Mouse (Mus musculus) midbrain, embryonic 10.5 days (tissue): Measurements from ENCODE around the gene Galnt6. TPM values are rescaled to one million over a fixed set of nuclear protein-coding genes. Genes with fewer than 3 reads are reported as not detected.
"Not testable (repeated sequence)": the region's sequence is repeated elsewhere in the genome, so short reads cannot be mapped to it uniquely, and the experiment has no call there.

Source experiments
- DNase-seq: peaks from one replicate; pipeline ENCODE4 v3.0.0-alpha.2; 2017; ENCODE audit warnings: low spot score
- H3K27ac ChIP-seq: fragments of 300-500 bp; sonication (generic); replicated peaks from 2 replicates; pipeline ENCODE4 v1.5.1; 2016; ENCODE audit warnings: mild to moderate bottlenecking
- H3K27me3 ChIP-seq: fragments of 300-500 bp; sonication (generic); 2 replicates; pipeline ENCODE4 v1.6.1; 2016; ENCODE audit warnings: low read depth, mild to moderate bottlenecking; ENCODE audit not compliant: poor library complexity, severe bottlenecking
- H3K36me3 ChIP-seq: fragments of 300-500 bp; sonication (generic); 2 replicates; pipeline ENCODE4 v1.6.1; 2016; ENCODE audit warnings: mild to moderate bottlenecking, moderate library complexity
- H3K4me1 ChIP-seq: fragments of 300-500 bp; sonication (generic); 2 replicates; pipeline ENCODE4 v1.6.1; 2016
- H3K4me3 ChIP-seq: fragments of 300-500 bp; sonication (generic); 2 replicates; pipeline ENCODE4 v1.5.1; 2016; ENCODE audit warnings: mild to moderate bottlenecking, moderate library complexity
- H3K9me3 ChIP-seq: fragments of 300-500 bp; sonication (generic); replicated peaks from 2 replicates; pipeline ENCODE4 v1.6.1; 2016; ENCODE audit warnings: mild to moderate bottlenecking
- WGBS: fragments of 180-500 bp; shearing (Covaris S2); methylation state at CpG from one replicate; pipeline ENCODE4 v1.1.7; 2016; 5-methylcytosine and 5-hydroxymethylcytosine counted together
- polyA plus RNA-seq: library from polyadenylated mRNA; unstranded; fragments of >200 nt; fragmentation: Nextera tagmentation; extraction: Ambion mirVana; gene quantifications from 2 replicates; pipeline ENCODE4 v1.2.1, GENCODE M21; 2016

The Galnt6 gene
- 0.07 and 0.09 TPM in 2 replicates for polyA plus RNA-seq

DNA sequence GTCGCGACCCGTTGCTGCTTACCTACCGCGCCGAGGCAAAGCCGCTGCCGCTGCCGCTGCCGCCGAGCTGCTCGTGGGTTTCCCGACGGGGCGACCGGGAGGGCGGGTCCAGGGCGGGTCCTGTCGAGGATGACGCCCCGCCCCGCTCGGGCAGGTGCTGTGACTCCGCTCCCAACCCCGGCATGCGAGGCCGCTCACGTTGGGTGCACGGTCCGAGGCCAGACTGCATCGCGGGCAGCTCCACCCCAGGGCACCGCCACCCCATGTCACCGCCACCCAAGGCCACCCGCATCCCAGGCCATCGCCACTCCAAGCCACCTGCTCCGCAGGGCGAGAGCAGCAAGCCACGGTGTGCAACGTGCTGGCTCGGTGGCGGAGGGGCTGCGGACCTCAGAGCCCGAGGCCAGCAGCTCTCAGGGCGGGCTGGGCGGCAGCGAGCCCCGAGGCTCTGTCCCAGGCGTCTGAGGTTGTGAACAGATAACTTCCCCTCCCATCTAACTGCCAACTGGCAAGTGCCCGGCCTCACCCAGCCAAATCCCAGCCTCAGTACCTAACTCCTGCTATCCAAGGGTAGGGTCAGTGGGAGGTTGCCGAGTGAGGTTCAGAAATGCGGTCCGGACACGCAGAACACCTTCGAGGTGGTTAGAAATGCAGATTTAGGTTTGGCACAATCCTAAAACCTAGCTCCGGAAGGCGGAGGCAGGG is at the start of gene Galnt6:
Galnt6 (minus strand) TSS at position 96 of the 705 bp plus-strand sequence.
- no peaks in the 10 kb centered on the region for H3K36me3 ChIP-seq
- H3K27me3 ChIP-seq, result peaks cover 67% of the 10 kb centered on the region
- no peaks in the 10 kb centered on the region for H3K9me3 ChIP-seq
- DNase-seq, result peak; percentile 37
- H3K4me3 ChIP-seq, result peak within 1 kb of the TSS; percentile 58
- WGBS, result 4% methylated on average over 50 of the region's 57 CpGs
- H3K27ac ChIP-seq, result peak within 1 kb of the TSS; percentile 10; the same call in 1 of the 2 replicates
- H3K4me1 ChIP-seq, result peaks cover 14% of the 10 kb centered on the region

GRCm38 (mm10) chr15:100777020-100778016 is 48.1 kb upstream of the Galnt6 start:
- 77% methylated on average over 32 of the region's 32 CpGs for WGBS
- Histone ChIP-seq H3K4me3 (no peak overlapping the region), H3K27ac (no peak overlapping the region), H3K4me1 (peaks cover 25% of the 10 kb centered on the region), H3K9me3 (no peaks in the 10 kb centered on the region), H3K36me3 (0 out of 2 replicates have a peak, but pooled peaks cover 2% of the 10 kb centered on the region), H3K27me3 (no peaks in the 10 kb centered on the region)
- no peak for DNase-seq

- Histone ChIP-seq H3K4me1 (peaks cover 25% of the 10 kb centered on the region), H3K4me3 (no peak overlapping the region), H3K9me3 (no peaks in the 10 kb centered on the region), H3K36me3 (0 out of 2 replicates have a peak, but pooled peaks cover 3% of the 10 kb centered on the region), H3K27me3 (no peaks in the 10 kb centered on the region), H3K27ac (no peak overlapping the region)
- WGBS, result 94% methylated on average over 3 of the region's 3 CpGs
- no peak for DNase-seq
Observed at GRCm38 (mm10) chr15:100776424-100776823, 47.2 kb upstream of the Galnt6 start.

DNA sequence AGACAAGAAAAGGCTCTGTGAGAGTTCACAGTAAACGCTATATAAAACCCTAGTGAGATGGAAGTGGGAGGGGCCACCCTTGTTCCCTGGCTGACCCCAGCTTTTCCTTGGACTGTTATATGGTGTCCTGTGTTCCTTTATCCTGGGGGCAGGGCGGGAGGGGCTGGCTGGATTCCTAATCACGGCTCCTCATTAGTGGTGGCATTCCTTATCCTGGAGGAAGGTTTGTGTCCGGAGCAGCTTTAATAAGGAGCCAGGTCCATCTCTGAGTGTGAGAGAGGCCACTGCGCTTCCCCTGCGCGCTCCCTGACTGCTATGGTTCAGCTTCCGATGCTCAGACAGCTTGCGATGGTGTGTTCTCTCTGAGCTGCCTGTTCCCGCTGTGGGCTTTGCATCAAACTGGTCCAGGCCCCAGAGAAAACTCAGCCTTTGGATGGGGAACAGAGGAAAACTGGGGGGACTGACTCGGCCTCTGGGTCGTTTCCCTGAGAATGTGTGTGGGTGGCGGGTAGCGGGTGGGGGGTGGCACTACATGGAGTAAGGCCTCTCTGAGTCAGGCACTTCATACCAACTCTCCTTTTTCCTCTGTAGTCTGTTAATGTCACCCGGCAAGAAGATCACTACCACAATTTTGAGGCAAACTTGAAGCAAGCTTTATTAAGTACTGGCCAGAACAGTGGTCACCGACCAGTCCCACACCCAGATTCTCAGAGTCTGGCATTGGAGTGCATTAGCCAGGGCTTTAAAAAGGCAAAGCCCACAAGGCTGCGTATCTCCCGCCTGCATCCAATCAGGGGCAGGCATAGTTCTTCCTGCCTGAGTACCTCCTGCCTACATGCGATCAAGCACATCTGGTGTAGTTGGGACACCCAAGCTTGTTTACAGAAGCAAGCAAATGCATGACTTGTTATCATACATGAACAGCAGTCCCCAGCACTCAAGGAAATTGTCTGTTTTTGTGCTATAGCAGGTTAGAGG is 46.3 kb upstream of the Galnt6 start:
- no peak for DNase-seq
- WGBS, result 57% methylated on average over 19 of the region's 19 CpGs
- H3K4me3 ChIP-seq, result no peak overlapping the region
- no peak overlapping the region for H3K27ac ChIP-seq
- peaks cover 22% of the 10 kb centered on the region for H3K4me1 ChIP-seq
- peaks cover 6% of the 10 kb centered on the region; the same call in 1 of the 2 replicates for H3K36me3 ChIP-seq
- H3K9me3 ChIP-seq, result no peaks in the 10 kb centered on the region; the same call in 1 of the 2 replicates
- H3K27me3 ChIP-seq, result no peaks in the 10 kb centered on the region

DNA sequence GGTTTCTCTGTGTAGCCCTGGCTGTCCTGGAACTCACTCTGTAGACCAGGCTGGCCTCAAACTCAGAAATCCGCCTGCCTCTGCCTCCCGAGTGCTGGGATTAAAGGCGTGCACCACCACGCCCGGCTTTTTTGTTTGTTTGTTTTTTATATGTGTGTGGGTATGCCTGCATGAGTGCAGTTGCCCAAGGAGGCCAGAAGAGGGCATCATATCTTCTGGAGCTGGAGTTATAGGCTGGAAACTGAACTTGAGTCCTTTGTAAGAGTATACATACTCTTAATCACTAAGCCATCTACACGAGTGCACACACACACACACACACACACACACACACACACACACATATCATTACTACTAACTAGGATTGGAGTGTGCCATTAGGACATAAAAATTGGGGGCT is 44.7 kb upstream of the Galnt6 start:
- H3K4me3 ChIP-seq, H3K27ac ChIP-seq, H3K9me3 ChIP-seq, H3K27me3 ChIP-seq, DNase-seq: not testable (repeated sequence)
- H3K36me3 ChIP-seq, result peaks cover 12% of the 10 kb centered on the region; the same call in 1 of the 2 replicates
- WGBS, result 97% methylated on average over 6 of the region's 6 CpGs
- peaks cover 13% of the 10 kb centered on the region for H3K4me1 ChIP-seq

- Histone ChIP-seq H3K4me1 (peaks cover 13% of the 10 kb centered on the region), H3K4me3 (no peak overlapping the region), H3K9me3 (no peaks in the 10 kb centered on the region; the same call in 1 of the 2 replicates), H3K36me3 (peaks cover 19% of the 10 kb centered on the region), H3K27ac (no peak overlapping the region), H3K27me3 (no peaks in the 10 kb centered on the region)
- WGBS, result 91% methylated on average over 4 of the region's 4 CpGs
- DNase-seq, result no peak
Observed at GRCm38 (mm10) chr15:100772685-100773084, 43.5 kb upstream of the Galnt6 start.

DNA sequence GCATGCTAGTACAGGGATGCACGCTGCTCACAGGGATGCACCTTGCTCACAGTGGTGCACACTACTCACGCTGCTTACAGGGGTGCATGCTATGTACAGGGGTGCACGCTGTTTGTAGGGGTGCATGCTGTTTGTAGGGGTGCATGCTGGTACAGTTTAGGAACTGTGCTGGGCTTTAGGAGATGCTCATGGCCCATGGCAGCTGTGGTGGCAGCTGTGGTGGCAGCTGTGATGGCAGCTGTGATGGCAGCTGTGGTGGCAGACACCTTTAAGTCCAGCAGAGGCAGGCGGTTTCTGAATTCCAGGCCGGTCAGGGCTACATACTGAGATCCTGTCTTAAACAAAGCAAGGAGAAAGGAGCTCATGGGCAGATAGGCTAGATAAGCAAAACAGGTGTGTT is 41.2 kb upstream of the Galnt6 start:
- Histone ChIP-seq H3K4me1 (peaks cover 4% of the 10 kb centered on the region), H3K36me3 (peaks cover 19% of the 10 kb centered on the region), H3K27ac (no peak overlapping the region), H3K27me3 (0 out of 2 replicates have a peak, but pooled peaks cover 3% of the 10 kb centered on the region), H3K4me3 (no peak overlapping the region), H3K9me3 (no peaks in the 10 kb centered on the region; the same call in 1 of the 2 replicates)
- 95% methylated on average over 5 of the region's 5 CpGs for WGBS
- no peak for DNase-seq

DNA sequence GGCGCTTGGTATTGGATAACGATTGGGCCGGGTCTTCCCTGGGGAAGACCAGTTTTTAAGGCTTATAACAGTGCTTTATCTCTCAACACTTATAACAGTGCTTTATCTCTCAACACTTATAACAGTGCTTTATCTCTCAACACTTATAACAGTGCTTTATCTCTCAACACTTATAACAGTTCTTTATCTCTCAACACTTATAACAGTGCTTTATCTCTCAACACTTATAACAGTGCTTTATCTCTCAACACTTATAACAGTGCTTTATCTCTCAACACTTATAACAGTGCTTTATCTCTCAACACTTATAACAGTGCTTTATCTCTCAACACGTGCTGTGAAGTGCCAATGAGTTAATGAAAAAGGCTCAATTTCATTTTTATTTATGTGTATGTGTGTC is 39.8 kb upstream of the Galnt6 start:
- 88% methylated on average over 4 of the region's 4 CpGs for WGBS
- peaks cover 19% of the 10 kb centered on the region for H3K36me3 ChIP-seq
- not testable (repeated sequence) for H3K27ac ChIP-seq

DNA sequence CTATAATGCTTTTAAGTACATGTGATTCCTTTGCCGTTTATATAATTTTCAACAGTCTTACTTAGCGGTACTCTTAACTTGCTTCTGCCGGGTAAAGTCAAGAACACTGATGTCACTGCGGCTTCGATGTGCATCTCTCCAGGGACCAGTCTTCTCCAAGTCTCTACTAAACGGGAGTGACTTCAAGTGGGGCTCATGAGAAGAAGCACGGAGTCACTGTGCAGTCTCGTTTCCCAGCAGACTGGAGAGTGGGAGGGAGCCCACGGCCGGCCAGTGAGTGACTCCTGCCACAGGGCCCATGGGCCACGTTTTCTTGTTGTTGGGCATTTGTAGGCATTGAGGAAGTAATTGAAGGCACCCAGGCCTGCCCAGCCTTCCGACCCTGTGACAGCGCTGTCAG is 38.7 kb upstream of the Galnt6 start:
- H3K4me1 ChIP-seq, result 0 out of 2 replicates have a peak, but pooled peaks cover 4% of the 10 kb centered on the region
- H3K4me3 ChIP-seq, result no peak overlapping the region
- 92% methylated on average over 13 of the region's 13 CpGs for WGBS
- H3K27ac ChIP-seq, result no peak overlapping the region
- peaks cover 16% of the 10 kb centered on the region for H3K27me3 ChIP-seq
- no peaks in the 10 kb centered on the region; the same call in 1 of the 2 replicates for H3K9me3 ChIP-seq
- no peak for DNase-seq
- peaks cover 19% of the 10 kb centered on the region for H3K36me3 ChIP-seq

More for the DNA sequence above, 39.8 kb upstream of the Galnt6 start:
- not testable (repeated sequence) for H3K27me3 ChIP-seq, H3K4me3 ChIP-seq, DNase-seq, H3K4me1 ChIP-seq, H3K9me3 ChIP-seq

DNA sequence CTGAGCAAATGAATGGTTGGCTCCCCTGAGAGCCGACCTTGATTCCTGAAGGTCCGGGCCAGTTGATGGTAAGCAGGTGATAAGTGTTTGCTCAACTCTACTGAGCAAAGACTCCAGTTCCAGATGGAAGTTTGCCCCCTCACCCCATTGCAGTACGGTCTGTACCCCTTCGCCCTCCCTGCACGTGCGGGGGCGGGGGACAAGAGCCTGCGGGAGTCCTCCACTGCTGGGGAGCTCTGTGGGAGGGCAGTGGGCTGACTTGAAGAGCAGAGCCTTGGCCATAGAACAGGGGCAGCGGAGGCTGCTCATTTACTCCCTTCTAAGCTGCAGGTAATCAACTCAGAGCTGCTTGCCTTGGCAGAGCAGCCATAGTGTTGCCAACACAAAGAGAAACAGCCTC is 37.6 kb upstream of the Galnt6 start:
- no peak overlapping the region for H3K27ac ChIP-seq
- no peak for DNase-seq
- H3K4me3 ChIP-seq, result no peak overlapping the region
- no peaks in the 10 kb centered on the region; the same call in 1 of the 2 replicates for H3K9me3 ChIP-seq
- H3K36me3 ChIP-seq, result peaks cover 17% of the 10 kb centered on the region
- peaks cover 14% of the 10 kb centered on the region for H3K4me1 ChIP-seq
- peaks cover 22% of the 10 kb centered on the region for H3K27me3 ChIP-seq
- WGBS, result 79% methylated on average over 9 of the region's 9 CpGs

GRCm38 (mm10) chr15:100764163-100764951 is 35.2 kb upstream of the Galnt6 start:
- peaks cover 22% of the 10 kb centered on the region for H3K27me3 ChIP-seq
- H3K4me1 ChIP-seq, result peaks cover 30% of the 10 kb centered on the region
- H3K4me3 ChIP-seq, result no peak overlapping the region
- H3K9me3 ChIP-seq, result no peaks in the 10 kb centered on the region
- H3K27ac ChIP-seq, result no peak overlapping the region
- 84% methylated on average over 16 of the region's 16 CpGs for WGBS
- DNase-seq, result no peak
- H3K36me3 ChIP-seq, result peaks cover 8% of the 10 kb centered on the region
